Mouse (Mus musculus) layer of hippocampus, postnatal 25 days (tissue): ENCODE results near the gene Zfp219. TPM values are rescaled to one million over a fixed set of nuclear protein-coding genes. Genes with fewer than 3 reads are reported as not detected.

ENCODE experiments used
- total RNA-seq, 2 experiments: library from RNA; stranded (reverse); gene quantifications; 2 replicates each; pipeline ENCODE4 v1.2.3; 2021

Gene Zfp219
- total RNA-seq, 2 experiments from 2014 or later, result 36.0 to 39.0 TPM

Other genes with a start within 250 kb of the Zfp219 start
- gene Ang4, start 247.1 kb downstream of the Zfp219 start, total RNA-seq, result not detected
- not detected for gene AY358078, start 220.7 kb downstream of the Zfp219 start, total RNA-seq
- gene Ear6, start 167.0 kb downstream of the Zfp219 start, total RNA-seq, result not detected
- gene Mettl17, start 135.9 kb downstream of the Zfp219 start, total RNA-seq, result 10 to 100 TPM; 25.2 to 38.9 TPM
- 1 to 10 TPM; 4.8 to 6.6 TPM for gene Slc39a2, start 127.8 kb downstream of the Zfp219 start, total RNA-seq
- gene Ndrg2, start 106.6 kb downstream of the Zfp219 start, total RNA-seq, result 100 to 1,000 TPM; 823 to 845 TPM
- gene Tppp2, start 102.3 kb downstream of the Zfp219 start, total RNA-seq, result not detected
- not detected for gene Rnase13, start 98.0 kb downstream of the Zfp219 start, total RNA-seq
- gene Arhgef40, start 36.0 kb downstream of the Zfp219 start, total RNA-seq, result 10 to 100 TPM; 27.1 to 40.5 TPM
- gene Tmem253, start 5.1 kb downstream of the Zfp219 start, total RNA-seq, result 1 to 10 TPM in 1 of 2 experiments, under 1 TPM in 1; 0.54 to 1.8 TPM
- gene Olfr221, start 21.7 kb upstream of the Zfp219 start, total RNA-seq, result not detected
- gene Hnrnpc, start 83.3 kb upstream of the Zfp219 start, total RNA-seq, result 100 to 1,000 TPM; 253 to 273 TPM
- 1 to 10 TPM in 1 of 2 experiments, under 1 TPM in 1; 0.84 to 1.9 TPM for gene Rpgrip1, start 90.0 kb upstream of the Zfp219 start, total RNA-seq
- gene Supt16, start 176.7 kb upstream of the Zfp219 start, total RNA-seq, result 10 to 100 TPM; 50.2 to 50.9 TPM
- 100 to 1,000 TPM; 104 to 123 TPM for gene Chd8, start 237.0 kb upstream of the Zfp219 start, total RNA-seq